Mouse (Mus musculus) heart, postnatal 0 days (tissue): ENCODE data around the gene March5. TPM values are rescaled to one million over a fixed set of nuclear protein-coding genes. Genes with fewer than 3 reads are reported as not detected.

Experiments used
- ATAC-seq: fragments of 200-750 bp; cut with Nextera tagmentation; 2 replicates; pipeline ENCODE4 v1.8.0; 2017; ENCODE audit warnings: low read depth, moderate number of reproducible peaks, moderate library complexity; ENCODE audit not compliant: insufficient read depth
- DNase-seq: peaks from one replicate; pipeline ENCODE4 v3.0.0-alpha.2; 2016; ENCODE audit warnings: low spot score
- H3K27ac ChIP-seq: fragments of 300-500 bp; sonication (generic); 2 replicates; pipeline ENCODE4 v1.5.1; 2014; ENCODE audit warnings: low read depth, mild to moderate bottlenecking
- H3K27me3 ChIP-seq: fragments of 300-500 bp; sonication (generic); 2 replicates; pipeline ENCODE4 v1.6.1; 2014; ENCODE audit warnings: low read length, mixed read lengths; ENCODE audit not compliant: control insufficient read depth, insufficient read depth
- H3K36me3 ChIP-seq: fragments of 300-500 bp; sonication (generic); replicated peaks from 2 replicates; pipeline ENCODE4 v1.6.1; 2014; ENCODE audit warnings: low read length, mixed read lengths; ENCODE audit not compliant: control insufficient read depth, insufficient read depth
- H3K4me1 ChIP-seq: fragments of 300-500 bp; sonication (generic); 2 replicates; pipeline ENCODE4 v1.6.1; 2014; ENCODE audit warnings: antibody characterized with exemption; ENCODE audit not compliant: control insufficient read depth, insufficient read depth
- H3K4me2 ChIP-seq: fragments of 300-500 bp; sonication (generic); 2 replicates; pipeline ENCODE4 v1.6.1; 2014; ENCODE audit warnings: low read depth, mild to moderate bottlenecking, low read length, moderate library complexity
- H3K4me3 ChIP-seq: fragments of 300-500 bp; sonication (generic); 2 replicates; pipeline ENCODE4 v1.5.1; 2014; ENCODE audit warnings: low read depth, low read length
- H3K9ac ChIP-seq: fragments of 300-500 bp; sonication (generic); replicated peaks from 2 replicates; pipeline ENCODE4 v1.6.1; 2014; ENCODE audit warnings: low read depth, low read length, mixed read lengths
- H3K9me3 ChIP-seq: fragments of 300-500 bp; sonication (generic); replicated peaks from 2 replicates; pipeline ENCODE4 v1.6.1; 2016; ENCODE audit warnings: low read length; ENCODE audit not compliant: control insufficient read depth
- CTCF ChIP-seq: IDR thresholded peaks from 2 replicates; pipeline ENCODE4 v1.5.1; 2016; ENCODE audit warnings: antibody characterized with exemption, control low read depth, low read depth
- EP300 ChIP-seq: IDR thresholded peaks from 2 replicates; pipeline ENCODE4 v1.6.1; 2016; ENCODE audit warnings: antibody characterized with exemption, low read depth
- WGBS: fragments of 180-500 bp; shearing (Covaris S2); extraction: QIAGEN DNeasy Blood & Tissue Kit; methylation state at CpG from one replicate; pipeline ENCODE4 v1.1.7; 2014; 5-methylcytosine and 5-hydroxymethylcytosine counted together
- polyA plus RNA-seq: library from polyadenylated mRNA; unstranded; fragments of >200 nt; fragmentation: Nextera tagmentation; extraction: Ambion mirVana; gene quantifications from 2 replicates; pipeline ENCODE4 v1.2.1, GENCODE M21; 2015
- total RNA-seq: library from RNA; depleted of rRNA; stranded (reverse); fragments of >200 nt; gene quantifications from 2 replicates; pipeline ENCODE4 v1.2.3, GENCODE M21; 2014; ENCODE audit warnings: low replicate concordance

Gene March5
- total and polyA plus RNA-seq, 2 experiments from 2014 or later = 80.9 to 82.5 TPM

DNA sequence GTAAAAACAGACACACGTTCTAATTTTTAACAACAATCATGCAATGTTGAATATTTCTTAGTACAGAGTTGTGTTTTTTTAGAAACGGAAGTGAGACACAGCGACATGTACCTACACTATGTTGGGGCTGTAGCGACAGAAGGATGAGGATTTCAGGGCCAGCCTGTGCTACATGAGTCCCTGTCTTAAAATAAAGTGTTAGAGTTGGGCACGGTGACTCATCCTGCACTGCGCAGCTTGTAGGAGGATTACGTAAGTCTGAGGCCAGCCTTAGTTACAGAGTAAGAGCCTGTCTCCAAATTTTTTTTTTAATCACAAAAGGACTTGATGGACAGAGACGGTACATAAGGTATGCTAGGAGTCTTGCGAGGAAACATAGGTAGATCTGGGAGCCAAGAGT lies 48.0 kb downstream of the March5 start:
- TF ChIP-seq EP300 (no peak), CTCF (no peak)
- Histone ChIP-seq H3K36me3 (no peaks in the 10 kb centered on the region), H3K4me3 (no peak overlapping the region), H3K27me3 (no peaks in the 10 kb centered on the region), H3K4me2 (no peak overlapping the region), H3K4me1 (no peaks in the 10 kb centered on the region), H3K27ac (no peak overlapping the region), H3K9ac (no peak overlapping the region), H3K9me3 (no peaks in the 10 kb centered on the region)
- 85% methylated on average over 9 of the region's 9 CpGs for WGBS
- DNase-seq (no peak), ATAC-seq (no peak)

DNA sequence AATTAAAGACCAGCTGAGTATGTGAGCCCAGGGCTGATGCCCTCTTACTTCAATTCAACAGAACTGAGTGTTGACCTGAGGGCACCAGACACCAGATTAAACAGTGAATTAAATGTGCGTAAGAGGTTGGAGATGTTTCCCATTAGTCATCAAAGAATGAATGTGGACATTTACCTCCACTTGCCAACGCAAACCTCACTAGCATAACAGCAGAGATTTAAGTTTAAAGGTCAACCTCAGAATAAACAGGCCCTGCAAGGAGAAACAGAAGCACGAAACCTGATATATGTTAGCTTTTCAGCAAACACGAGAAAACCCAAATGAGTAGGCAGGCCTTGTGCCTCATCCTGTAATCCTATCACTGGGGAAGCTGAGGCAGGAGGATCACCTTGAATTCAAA lies 55.0 kb downstream of the March5 start:
- ATAC-seq (no peak), DNase-seq (no peak)
- Histone ChIP-seq H3K27ac (no peak overlapping the region), H3K4me3 (no peak overlapping the region), H3K4me2 (no peak overlapping the region), H3K36me3 (no peaks in the 10 kb centered on the region), H3K27me3 (no peaks in the 10 kb centered on the region), H3K9ac (no peak overlapping the region), H3K4me1 (no peaks in the 10 kb centered on the region), H3K9me3 (no peaks in the 10 kb centered on the region)
- TF ChIP-seq EP300 (no peak), CTCF (no peak)
- 72% methylated on average over 4 of the region's 4 CpGs for WGBS

DNA sequence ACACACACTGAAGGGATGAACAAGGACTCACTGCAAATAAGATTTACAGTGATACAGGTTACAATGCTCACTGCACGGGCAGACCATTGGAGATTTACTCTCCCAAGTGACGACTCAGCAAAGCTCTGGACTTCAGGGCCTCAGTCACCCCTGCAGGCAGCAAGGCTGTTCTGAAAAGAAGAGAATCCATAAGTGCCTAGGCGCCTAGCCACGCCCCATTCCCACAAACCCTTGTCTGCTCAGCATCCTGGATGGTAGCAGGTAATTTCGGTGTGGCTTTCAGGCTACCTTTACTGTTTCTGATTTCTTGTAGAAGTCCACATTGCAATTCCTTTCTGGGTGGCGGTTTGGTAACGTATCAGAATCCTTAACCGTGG lies 56.2 kb downstream of the March5 start:
- Histone ChIP-seq H3K9me3 (no peaks in the 10 kb centered on the region), H3K36me3 (peaks cover 5% of the 10 kb centered on the region; the same call in 1 of the 2 replicates), H3K9ac (no peak overlapping the region), H3K4me2 (no peak overlapping the region), H3K27ac (no peak overlapping the region), H3K4me3 (no peak overlapping the region), H3K27me3 (no peaks in the 10 kb centered on the region), H3K4me1 (no peaks in the 10 kb centered on the region)
- 66% methylated on average over 8 of the region's 8 CpGs for WGBS
- TF ChIP-seq CTCF (no peak), EP300 (no peak)
- ATAC-seq (no peak), DNase-seq (no peak)

DNA sequence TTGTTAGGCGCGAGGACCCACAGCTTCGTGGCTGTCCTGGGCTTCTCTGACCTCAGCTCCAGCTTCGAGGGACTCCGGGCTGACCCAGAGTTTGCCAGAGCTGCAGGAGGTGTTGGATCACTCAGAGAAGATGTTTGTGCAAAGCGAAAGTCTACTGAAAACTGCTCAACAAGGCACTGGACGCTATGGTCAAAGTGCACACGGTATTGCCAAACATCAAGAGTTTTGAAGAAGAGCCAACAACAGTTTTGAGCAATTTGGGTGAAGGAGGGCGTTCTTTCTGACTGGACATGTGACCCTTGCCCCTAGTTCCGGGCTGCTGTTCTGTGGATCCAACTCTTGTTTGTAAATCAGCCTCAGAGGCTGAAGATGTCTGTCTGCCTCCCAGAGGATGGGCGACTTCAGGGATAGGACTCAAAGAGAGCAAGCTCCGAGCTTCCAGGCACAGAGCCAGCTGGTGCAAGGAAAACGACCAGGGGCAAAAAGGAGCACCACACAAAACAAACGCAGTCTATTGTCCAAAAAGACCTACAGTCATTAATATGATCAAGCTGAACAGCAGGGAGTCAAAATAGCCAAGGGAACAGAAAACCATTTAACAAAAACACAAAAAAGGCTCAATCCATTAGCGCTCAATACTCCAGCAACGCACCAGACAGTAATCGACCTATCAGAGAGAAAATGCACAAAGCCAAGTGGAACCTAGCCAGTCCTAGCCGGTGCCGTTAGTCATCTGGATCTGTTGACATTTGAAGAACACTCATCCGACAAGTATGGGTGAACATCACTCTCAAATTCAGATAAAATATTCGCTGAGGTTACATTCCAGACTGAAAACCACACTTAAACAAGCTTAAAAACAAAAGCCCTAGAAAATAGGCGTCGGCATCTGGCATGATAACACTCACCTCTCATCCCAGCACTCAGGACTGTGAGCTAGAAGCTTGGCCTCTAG lies 56.9 kb downstream of the March5 start:
- peaks cover 12% of the 10 kb centered on the region for H3K36me3 ChIP-seq
- TF ChIP-seq CTCF (no peak), EP300 (no peak)
- H3K9me3 ChIP-seq = no peaks in the 10 kb centered on the region
- ATAC-seq = peak; percentile 38; the same call in 1 of the 2 replicates
- peak; percentile 60 for DNase-seq
- peak overlapping the region; percentile 37 for H3K4me2 ChIP-seq
- H3K9ac ChIP-seq = no peak overlapping the region
- WGBS = 45% methylated on average over 23 of the region's 23 CpGs
- H3K27me3 ChIP-seq = no peaks in the 10 kb centered on the region
- H3K27ac ChIP-seq = peak overlapping the region; percentile 31; the same call in 1 of the 2 replicates
- H3K4me1 ChIP-seq = no peaks in the 10 kb centered on the region
- no peak overlapping the region for H3K4me3 ChIP-seq

DNA sequence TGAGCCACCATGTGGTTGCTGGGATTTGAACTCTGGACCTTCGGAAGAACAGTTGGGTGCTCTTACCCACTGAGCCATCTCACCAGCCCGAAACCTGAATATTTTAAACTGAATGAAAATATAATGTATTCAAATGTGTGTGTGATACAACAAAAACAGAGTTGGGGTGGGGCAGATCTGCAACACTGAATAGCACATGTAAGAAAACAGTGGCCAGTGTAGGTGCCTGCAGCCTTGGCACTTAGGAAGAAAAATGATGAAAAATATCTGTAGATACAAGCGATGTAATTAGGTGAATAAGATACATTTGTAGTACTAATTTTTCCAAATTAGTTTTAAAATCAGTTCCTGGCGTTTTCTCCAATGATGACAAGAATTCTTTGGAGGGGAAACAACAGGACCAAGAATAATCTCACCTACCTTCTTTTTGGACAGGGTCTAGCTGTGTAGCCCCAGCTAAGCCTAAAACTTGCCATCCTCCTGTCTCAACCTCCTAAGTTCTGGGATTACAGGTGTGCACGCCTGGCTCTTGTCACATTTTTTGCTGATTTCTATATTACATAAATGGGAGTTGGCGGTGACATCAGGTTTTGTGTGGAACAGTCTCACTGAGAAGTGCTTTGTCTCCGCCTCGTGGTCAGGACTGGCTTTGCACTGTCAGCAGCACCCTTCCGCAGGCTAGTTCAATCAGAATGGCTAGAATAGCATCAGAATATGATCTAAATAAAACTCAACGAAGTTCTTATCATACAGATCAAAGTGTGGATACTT lies 58.2 kb downstream of the March5 start:
- Histone ChIP-seq H3K27ac (no peak overlapping the region), H3K4me1 (no peaks in the 10 kb centered on the region), H3K9ac (no peak overlapping the region), H3K4me2 (no peak overlapping the region), H3K36me3 (peaks cover 22% of the 10 kb centered on the region), H3K27me3 (no peaks in the 10 kb centered on the region), H3K9me3 (no peaks in the 10 kb centered on the region), H3K4me3 (no peak overlapping the region)
- ATAC-seq = peak; percentile 77
- WGBS = 28% methylated on average over 10 of the region's 10 CpGs
- TF ChIP-seq CTCF (peak; percentile 95), EP300 (no peak)
- peak; percentile 77 for DNase-seq
